Mouse (Mus musculus) spleen, postnatal 4 days (tissue): ENCODE results near the gene Cps1.

Source experiments
- DNase-seq, 2 experiments: peaks; one replicate each; pipeline ENCODE4 v3.0.0; 2022; ENCODE audit warnings: low spot score in 2 of 2

Gene Cps1

GRCm38 (mm10) chr1:67122797-67123196 is at the start of gene Cps1:
TSS of gene Cps1 (plus strand) at chr1:67123026.
- DNase-seq, result no peak

- no peak for DNase-seq
Observed at GRCm38 (mm10) chr1:67077739-67078138, 45.1 kb upstream of the Cps1 start.

- DNase-seq, result no peak
Observed at GRCm38 (mm10) chr1:67078666-67079065, 44.2 kb upstream of the Cps1 start.

- DNase-seq, result no peak
Observed at GRCm38 (mm10) chr1:67079146-67079545, 43.7 kb upstream of the Cps1 start.

- DNase-seq, result no peak
Observed at GRCm38 (mm10) chr1:67092473-67092872, 30.4 kb upstream of the Cps1 start.

- no peak for DNase-seq
Observed at GRCm38 (mm10) chr1:67099215-67099614, 23.6 kb upstream of the Cps1 start.

GRCm38 (mm10) chr1:67103476-67104248 is 19.2 kb upstream of the Cps1 start:
- no peak for DNase-seq

- no peak for DNase-seq
Observed at GRCm38 (mm10) chr1:67111621-67112298, 11.1 kb upstream of the Cps1 start.

GRCm38 (mm10) chr1:67113343-67114030 is 9.3 kb upstream of the Cps1 start:
- no peak for DNase-seq

- no peak for DNase-seq
Observed at GRCm38 (mm10) chr1:67116571-67116970, 6.3 kb upstream of the Cps1 start.

- no peak for DNase-seq
Observed at GRCm38 (mm10) chr1:67117778-67118177, 5.0 kb upstream of the Cps1 start.

- DNase-seq, result no peak
Observed at GRCm38 (mm10) chr1:67125433-67125832, 2.6 kb downstream of the Cps1 start.

- DNase-seq, result no peak
Observed at GRCm38 (mm10) chr1:67143939-67144338, 21.1 kb downstream of the Cps1 start.

- DNase-seq, result no peak
Observed at GRCm38 (mm10) chr1:67151246-67151645, 28.4 kb downstream of the Cps1 start.

- DNase-seq, result no peak
Observed at GRCm38 (mm10) chr1:67167283-67167682, 44.5 kb downstream of the Cps1 start.

- peak in 1 of 2 experiments; percentile 62 for DNase-seq
Observed at GRCm38 (mm10) chr1:67181165-67181564, 58.3 kb downstream of the Cps1 start.

- no peak for DNase-seq
Observed at GRCm38 (mm10) chr1:67182201-67182600, 59.4 kb downstream of the Cps1 start.

- no peak for DNase-seq
Observed at GRCm38 (mm10) chr1:67183532-67183931, 60.7 kb downstream of the Cps1 start.

- no peak for DNase-seq
Observed at GRCm38 (mm10) chr1:67184134-67184533, 61.3 kb downstream of the Cps1 start.

GRCm38 (mm10) chr1:67197335-67197734 is 74.5 kb downstream of the Cps1 start:
- DNase-seq, result no peak

- DNase-seq, result no peak
Observed at GRCm38 (mm10) chr1:67218339-67218944, 95.6 kb downstream of the Cps1 start.

GRCm38 (mm10) chr1:67223666-67224065 is 100.8 kb downstream of the Cps1 start:
- no peak for DNase-seq
